Mouse (Mus musculus) C2C12 (cell line): ENCODE results near the gene Nudt2.

Experiments
- CEBPB ChIP-seq: IDR thresholded peaks from one replicate; pipeline ENCODE4 v1.6.1; 2011; ENCODE audit warnings: low read depth, mild to moderate bottlenecking, control low read depth, moderate library complexity
- CTCF ChIP-seq: IDR thresholded peaks from one replicate; pipeline ENCODE4 v1.5.1; 2011; ENCODE audit not compliant: control insufficient read depth, insufficient read depth, insufficient read length
- MAX ChIP-seq: IDR thresholded peaks from one replicate; pipeline ENCODE4 v1.6.1; 2011; ENCODE audit warnings: mild to moderate bottlenecking, control low read depth
- MYOG ChIP-seq: IDR thresholded peaks from one replicate; pipeline ENCODE4 v1.6.1; 2011; ENCODE audit not compliant: control insufficient read depth, insufficient read length; ENCODE audit errors: extremely low read depth
- USF1 ChIP-seq: IDR thresholded peaks from one replicate; pipeline ENCODE4 v1.6.1; 2011; ENCODE audit warnings: low read depth, mild to moderate bottlenecking, control low read depth, moderate library complexity

- TF ChIP-seq CTCF (no peak), MYOG (no peak), CEBPB (no peak), USF1 (no peak), MAX (no peak)
Observed at GRCm38 (mm10) chr4:41442790-41443302, 22.1 kb upstream of the Nudt2 start.
